Mouse (Mus musculus) cerebellum, adult 2 months (tissue): ENCODE measurements around the gene Kcna3.

Experiments used
- CTCF ChIP-seq: fragments of 200-500 bp; IDR thresholded peaks from 2 replicates; pipeline ENCODE4 v1.5.1; 2011; ENCODE audit warnings: low read depth, mild to moderate bottlenecking, control low read depth, low read length, moderate library complexity, borderline replicate concordance; ENCODE audit not compliant: insufficient read depth
- POLR2A ChIP-seq: fragments of 200-500 bp; IDR thresholded peaks from 2 replicates; pipeline ENCODE4 v1.6.1; 2011; ENCODE audit warnings: low read length, control low read depth, borderline replicate concordance; ENCODE audit not compliant: insufficient read depth

GRCm38 (mm10) chr3:107081227-107081626, 45.3 kb downstream of the Kcna3 start:
- TF ChIP-seq CTCF: peak; percentile 53; the same call in 1 of the 2 replicates
- no peak for TF ChIP-seq POLR2A
